Mouse (Mus musculus) stomach, postnatal 0 days (tissue): ENCODE measurements at regions not wholly inside any gene's neighbourhood (a gene's known extent, or its start where the extent isn't known, plus 50 kb on each side); places are given as distances from the start of the nearest gene placed in this dataset.

Experiments used
- CTCF ChIP-seq: IDR thresholded peaks from 2 replicates; pipeline ENCODE4 v1.5.1; 2016; ENCODE audit warnings: antibody characterized with exemption, low read depth, mild to moderate bottlenecking, moderate library complexity
- EP300 ChIP-seq: optimal IDR thresholded peaks from 2 replicates; pipeline ENCODE3; 2016; ENCODE audit warnings: antibody characterized with exemption

GRCm38 (mm10) chr8:104008756-104009155 lies 92.7 kb upstream of the Cdh5 start:
- no peak for TF ChIP-seq EP300
- TF ChIP-seq CTCF: no peak
